Mouse (Mus musculus) bone marrow macrophage, adult 2 months (primary cell): ENCODE data around the gene Pigl. TPM values are rescaled to one million over a fixed set of nuclear protein-coding genes. Genes with fewer than 3 reads are reported as not detected.

ENCODE experiments used
- H3K27ac ChIP-seq: 2 replicates; pipeline ENCODE4 v1.5.1; 2012; ENCODE audit warnings: low read depth, low read length; ENCODE audit not compliant: insufficient read depth
- H3K4me1 ChIP-seq: 2 replicates; pipeline ENCODE4 v1.6.1; 2012; ENCODE audit warnings: low read length; ENCODE audit not compliant: control insufficient read depth, insufficient read depth
- H3K4me3 ChIP-seq: 2 replicates; pipeline ENCODE4 v1.5.1; 2012; ENCODE audit warnings: mild to moderate bottlenecking, low read length, moderate library complexity; ENCODE audit not compliant: insufficient read depth
- CTCF ChIP-seq: IDR thresholded peaks from 2 replicates; pipeline ENCODE4 v1.5.1; 2012; ENCODE audit warnings: low read depth, mild to moderate bottlenecking, low read length, moderate library complexity
- POLR2A ChIP-seq: IDR thresholded peaks from 2 replicates; pipeline ENCODE4 v1.6.1; 2012; ENCODE audit warnings: mild to moderate bottlenecking, low read depth, low read length, borderline replicate concordance
- polyA plus RNA-seq: library from polyadenylated mRNA; stranded (reverse); fragments of >200 nt; gene quantifications from 2 replicates; pipeline ENCODE4 v1.2.4, GENCODE M21; 2012; ENCODE audit not compliant: missing spikeins, insufficient read depth, insufficient read length

Pigl gene
- polyA plus RNA-seq, 1 experiment = 3.4 TPM

DNA sequence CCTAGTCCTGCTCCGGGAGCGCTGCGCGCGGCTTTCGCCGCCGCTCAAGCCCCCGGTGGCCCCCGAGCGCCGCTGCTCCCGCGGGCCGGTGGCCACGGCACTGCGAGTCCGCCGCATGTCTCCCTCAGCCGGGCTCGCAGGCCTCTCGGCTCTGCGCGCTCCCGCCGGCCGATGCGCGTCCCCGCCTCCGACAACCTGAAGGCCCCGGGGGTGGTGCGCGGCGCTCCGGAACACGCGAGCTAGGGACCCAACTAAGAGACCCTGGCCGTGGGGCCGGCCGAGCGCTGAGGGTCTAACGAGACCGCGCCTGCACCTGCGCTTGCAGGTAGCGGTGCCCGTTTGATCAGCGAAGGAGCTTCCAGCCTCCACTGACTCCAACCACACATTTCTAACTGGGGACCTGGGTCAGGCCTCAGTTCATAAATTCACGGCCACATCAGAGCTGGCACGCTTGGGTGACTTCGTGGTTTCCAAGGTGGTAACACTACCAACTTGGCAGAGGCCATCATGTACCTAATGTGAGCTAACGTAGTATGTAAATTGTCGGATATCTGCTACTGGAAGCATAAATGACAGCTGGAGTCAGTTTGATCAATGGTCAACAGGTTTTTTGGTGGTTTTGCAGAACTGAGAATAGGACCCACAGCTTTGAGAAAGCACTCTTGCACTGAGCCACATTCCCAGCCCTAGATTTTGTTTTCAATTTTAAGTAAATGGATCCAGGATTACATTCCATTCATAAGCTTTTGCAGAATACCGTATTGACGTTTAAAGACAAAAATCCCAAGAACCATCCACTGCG, 81.0 kb downstream of the Pigl start, which contains the start of gene Cenpv:
Gene Cenpv, minus strand, starts transcription at position 173 of the 802 bp plus-strand sequence.
- Histone ChIP-seq H3K4me3 (peak within 1 kb of the TSS; percentile 83), H3K4me1 (peaks cover 19% of the 10 kb centered on the region), H3K27ac (peak within 1 kb of the TSS; percentile 23; the same call in 1 of the 2 replicates)
- no peak for TF ChIP-seq CTCF
- TF ChIP-seq POLR2A = no peak

- Histone ChIP-seq H3K4me1 (peaks cover 22% of the 10 kb centered on the region), H3K4me3 (no peak overlapping the region), H3K27ac (no peak overlapping the region)
- no peak for TF ChIP-seq CTCF
- no peak for TF ChIP-seq POLR2A
These were observed 81.9 kb downstream of the Pigl start for GRCm38 (mm10) chr11:62540167-62540566.

GRCm38 (mm10) chr11:62540969-62541368, 82.7 kb downstream of the Pigl start:
- Histone ChIP-seq H3K4me3 (no peak overlapping the region), H3K4me1 (peaks cover 22% of the 10 kb centered on the region), H3K27ac (no peak overlapping the region)
- TF ChIP-seq POLR2A = no peak
- TF ChIP-seq CTCF = no peak

DNA sequence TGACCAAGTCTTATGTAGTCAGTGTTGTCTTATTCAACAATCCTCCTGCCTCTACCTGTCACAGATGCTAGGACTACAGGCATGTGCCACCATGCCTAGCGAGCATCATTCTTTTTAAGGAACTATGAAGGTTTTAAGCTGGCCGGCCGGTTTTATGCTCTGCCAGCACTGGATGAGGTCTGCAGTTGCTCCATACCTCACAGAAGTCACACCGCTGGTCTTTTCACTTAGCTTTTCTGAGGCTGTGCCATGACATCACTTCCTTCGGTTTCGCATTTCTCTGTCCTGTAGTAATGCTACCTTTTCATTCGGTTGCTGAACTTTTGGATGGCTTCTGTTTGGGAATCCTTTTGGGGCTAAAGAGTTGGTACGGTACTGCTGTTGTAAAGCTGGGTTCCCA, 83.3 kb downstream of the Pigl start:
- Histone ChIP-seq H3K4me3 (no peak overlapping the region), H3K4me1 (peaks cover 22% of the 10 kb centered on the region), H3K27ac (no peak overlapping the region)
- TF ChIP-seq POLR2A = no peak
- no peak for TF ChIP-seq CTCF

GRCm38 (mm10) chr11:62543991-62544390, 85.7 kb downstream of the Pigl start:
- Histone ChIP-seq H3K4me3 (no peak overlapping the region), H3K27ac (no peak overlapping the region), H3K4me1 (peaks cover 24% of the 10 kb centered on the region)
- TF ChIP-seq POLR2A (no peak), CTCF (no peak)

DNA sequence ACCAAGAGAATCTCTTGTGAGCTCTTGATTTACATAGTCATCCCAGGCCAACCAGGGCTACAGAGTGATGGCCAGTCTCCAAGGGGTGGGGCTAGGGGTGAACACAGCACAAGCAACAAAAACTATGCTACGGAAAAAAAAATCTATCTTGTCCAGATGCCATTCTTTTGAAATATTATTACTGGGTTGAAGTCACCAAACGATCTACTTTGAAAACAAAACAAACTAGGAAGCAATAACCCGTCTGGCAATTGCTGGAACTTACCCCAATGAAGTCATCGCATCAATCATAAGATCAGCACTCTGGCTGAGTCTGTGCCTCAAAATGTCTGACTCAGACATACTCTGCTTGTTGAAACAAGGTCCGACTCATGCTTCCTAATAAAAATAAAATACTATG, 91.5 kb downstream of the Pigl start:
- TF ChIP-seq CTCF = no peak
- no peak for TF ChIP-seq POLR2A
- H3K4me3 ChIP-seq = peak overlapping the region; percentile 79

DNA sequence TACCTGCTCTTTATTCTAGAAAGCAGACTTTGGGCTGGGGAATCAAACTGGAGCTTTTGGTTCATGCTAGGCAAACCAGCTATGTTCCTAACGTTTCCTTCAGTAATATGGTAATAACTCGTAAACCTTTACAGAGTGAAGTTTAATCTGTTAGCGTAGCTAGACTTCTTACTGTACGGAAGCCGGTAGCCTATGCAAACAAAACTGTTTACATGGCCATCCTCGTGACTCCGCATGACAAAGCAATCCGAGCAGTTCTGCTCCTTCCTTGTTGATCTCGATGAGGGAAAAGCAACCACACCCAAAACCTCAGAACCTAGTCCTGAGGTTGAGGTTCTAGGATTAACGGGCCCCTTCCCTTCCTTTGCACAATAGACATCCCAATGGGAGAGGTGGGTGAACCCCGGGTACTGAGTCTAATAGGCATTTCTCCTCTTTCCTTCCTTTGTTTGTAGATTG, 92.0 kb downstream of the Pigl start:
- H3K27ac ChIP-seq = peak overlapping the region; percentile 100
- no peak for TF ChIP-seq CTCF
- no peak for TF ChIP-seq POLR2A
- H3K4me1 ChIP-seq = peaks cover 7% of the 10 kb centered on the region

More for the DNA sequence above, 91.5 kb downstream of the Pigl start:
- peaks cover 7% of the 10 kb centered on the region for H3K4me1 ChIP-seq
- peak overlapping the region; percentile 100 for H3K27ac ChIP-seq

GRCm38 (mm10) chr11:62550727-62551225, 92.5 kb downstream of the Pigl start, which contains the start of gene Ubb:
Gene Ubb (plus strand): TSS chr11:62551171.
- Histone ChIP-seq H3K4me3 (peak within 1 kb of the TSS; percentile 79), H3K27ac (peak within 1 kb of the TSS; percentile 100), H3K4me1 (peaks cover 7% of the 10 kb centered on the region)
- TF ChIP-seq POLR2A (no peak), CTCF (no peak)

More for the DNA sequence above, 92.0 kb downstream of the Pigl start:
- H3K4me3 ChIP-seq = peak overlapping the region; percentile 79

DNA sequence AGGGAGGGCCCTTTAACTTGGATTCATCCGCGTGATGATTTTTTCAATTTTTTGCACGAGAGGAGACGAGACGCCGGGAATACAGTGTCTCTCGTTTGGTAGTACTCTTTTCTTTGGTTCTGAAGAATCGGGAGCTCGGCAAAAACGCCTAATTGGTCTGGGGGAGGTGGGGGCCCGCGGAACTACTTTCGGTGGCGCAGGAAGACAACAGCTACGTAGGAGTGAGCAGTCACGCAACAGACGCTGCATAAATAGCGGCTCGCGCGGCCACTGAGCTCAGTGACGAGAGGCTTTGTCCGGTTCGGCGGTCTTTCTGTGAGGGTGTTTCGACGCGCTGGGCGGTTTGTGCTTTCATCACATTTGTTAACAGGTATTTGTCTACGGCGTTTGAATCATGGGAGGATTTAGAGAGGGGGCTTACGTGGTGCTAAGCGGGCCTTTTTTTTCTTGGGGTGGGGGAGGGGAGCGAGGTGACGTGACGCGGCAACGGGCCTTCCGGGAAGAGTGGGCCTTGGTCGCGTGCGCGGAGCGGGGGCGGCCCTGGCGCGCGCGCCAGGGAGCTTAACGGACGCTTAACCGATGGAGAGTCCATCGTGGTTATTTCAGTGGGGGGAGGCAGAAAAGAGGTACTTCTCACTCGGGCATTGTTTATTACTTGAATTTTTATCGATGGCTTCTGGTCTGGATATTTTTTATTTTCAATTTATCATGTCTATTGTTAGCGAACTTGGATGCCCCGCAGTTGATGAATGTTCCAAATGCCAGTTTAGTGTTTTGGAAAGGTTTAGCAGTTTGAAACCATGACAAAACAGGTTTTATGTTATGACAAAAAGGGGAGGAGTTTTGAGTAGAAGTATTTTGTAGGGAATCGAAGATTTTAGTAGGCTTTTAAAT, 93.2 kb downstream of the Pigl start:
- Histone ChIP-seq H3K27ac (peak overlapping the region; percentile 95), H3K4me1 (peaks cover 7% of the 10 kb centered on the region), H3K4me3 (peak overlapping the region; percentile 78)
- peak; percentile 58 for TF ChIP-seq POLR2A
- no peak for TF ChIP-seq CTCF

DNA sequence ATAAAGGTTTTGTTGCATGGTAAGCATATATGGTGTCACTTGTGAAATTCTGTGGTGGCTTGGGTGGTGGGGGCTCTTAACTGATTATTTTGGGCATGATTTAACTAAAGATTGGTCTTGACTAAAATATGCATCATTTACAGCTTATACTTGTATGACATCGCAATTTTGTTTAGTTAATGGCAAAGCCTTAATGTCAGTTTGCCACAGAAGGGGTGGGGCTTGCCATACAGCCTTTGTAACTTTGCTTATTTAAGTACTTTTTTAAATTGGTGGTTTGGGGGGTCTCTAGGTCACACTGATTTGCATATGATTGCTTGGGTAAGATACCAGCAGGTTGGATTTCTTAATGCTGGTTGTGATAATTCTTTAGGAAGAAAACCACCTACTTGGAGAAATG, 94.9 kb downstream of the Pigl start:
- Histone ChIP-seq H3K27ac (no peak overlapping the region), H3K4me1 (peaks cover 7% of the 10 kb centered on the region), H3K4me3 (peak overlapping the region; percentile 61)
- TF ChIP-seq CTCF (no peak), POLR2A (no peak)
